Mouse (Mus musculus) CH12.LX (cell line): ENCODE measurements around the gene Adam1b. TPM values are rescaled to one million over a fixed set of nuclear protein-coding genes. Genes with fewer than 3 reads are reported as not detected.
"Not testable (repeated sequence)": the region's sequence is repeated elsewhere in the genome, so short reads cannot be mapped to it uniquely, and the experiment has no call there.

Experiments
- DNase-seq: peaks from one replicate; pipeline ENCODE4 v3.0.0-alpha.2; 2013; ENCODE audit errors: extremely low read depth
- H3K27ac ChIP-seq: 2 replicates; pipeline ENCODE4 v1.5.1; 2012; ENCODE audit warnings: low read depth, mild to moderate bottlenecking, control low read depth, moderate library complexity; ENCODE audit not compliant: insufficient read depth
- H3K27me3 ChIP-seq: replicated peaks from 2 replicates; pipeline ENCODE3; 2012; ENCODE audit warnings: inconsistent platforms
- H3K36me3 ChIP-seq, 2 experiments: replicated peaks in 1 of 2; 2 replicates each; pipeline versions ENCODE3 to v1.6.1; 2012; ENCODE audit warnings: inconsistent platforms in 1 of 2, low read length in 1 of 2, mild to moderate bottlenecking in 1 of 2, mixed read lengths in 1 of 2, moderate library complexity in 1 of 2; ENCODE audit not compliant: control insufficient read depth in 1 of 2, insufficient read depth in 1 of 2
- H3K4me1 ChIP-seq, 2 experiments: 2 replicates each; pipeline ENCODE4 v1.6.1; 2012; ENCODE audit warnings: inconsistent platforms in 1 of 2, moderate library complexity in 1 of 2; ENCODE audit not compliant: insufficient read depth in 2 of 2, control insufficient read depth in 1 of 2
- H3K4me2 ChIP-seq: 2 replicates; pipeline ENCODE4 v1.6.1; 2012; ENCODE audit warnings: low read depth, mild to moderate bottlenecking, control low read depth; ENCODE audit not compliant: poor library complexity, insufficient read depth, severe bottlenecking
- H3K4me3 ChIP-seq, 3 experiments: fragments of 150-350 bp in 1 of 3; sonication (generic) in 1 of 3; replicated peaks in 1 of 3; 2 replicates each; pipeline versions ENCODE3 to v1.5.1; 2011 to 2012; ENCODE audit warnings: low read depth in 2 of 3, low read length in 2 of 3, mild to moderate bottlenecking in 2 of 3, moderate library complexity in 2 of 3, control low read depth in 1 of 3, improper control_type of control experiment in 1 of 3, inconsistent platforms in 1 of 3, mixed read lengths in 1 of 3; ENCODE audit not compliant: poor library complexity in 1 of 3
- H3K79me2 ChIP-seq: replicated peaks from 2 replicates; pipeline ENCODE4 v1.6.1; 2012; ENCODE audit warnings: mild to moderate bottlenecking, moderate library complexity; ENCODE audit not compliant: control insufficient read depth, poor library complexity, insufficient read depth, severe bottlenecking; ENCODE audit errors: extremely low read depth
- H3K9ac ChIP-seq: 2 replicates; pipeline ENCODE4 v1.6.1; 2012; ENCODE audit warnings: low read depth, mild to moderate bottlenecking, control low read depth, moderate library complexity; ENCODE audit not compliant: insufficient read depth
- H3K9me3 ChIP-seq: replicated peaks from 2 replicates; pipeline ENCODE3; 2012; ENCODE audit warnings: low read length, inconsistent platforms, mixed read lengths
- BHLHE40 ChIP-seq: IDR thresholded peaks from 2 replicates; pipeline ENCODE4 v1.6.1; 2011; ENCODE audit warnings: mild to moderate bottlenecking, low read depth, low read length, improper control_type of control experiment
- CTCF ChIP-seq, 2 experiments: IDR thresholded peaks in 1 of 2; conservative IDR thresholded peaks in 1 of 2; 2 replicates each; pipeline ENCODE4 v1.5.1; 2011 to 2012; ENCODE audit warnings: low read depth in 2 of 2, low read length in 2 of 2, improper control_type of control experiment in 1 of 2, inconsistent platforms in 1 of 2, mild to moderate bottlenecking in 1 of 2, moderate library complexity in 1 of 2
- ELF1 ChIP-seq: IDR thresholded peaks from 2 replicates; pipeline ENCODE4 v1.6.1; 2014; ENCODE audit warnings: low read depth, mild to moderate bottlenecking, inconsistent platforms, low read length, improper control_type of control experiment
- JUN ChIP-seq: IDR thresholded peaks from 2 replicates; pipeline ENCODE4 v1.6.1; 2011; ENCODE audit warnings: low read depth, mild to moderate bottlenecking, low read length, improper control_type of control experiment, moderate library complexity; ENCODE audit not compliant: insufficient read depth
- MAX ChIP-seq: IDR thresholded peaks from 2 replicates; pipeline ENCODE4 v1.6.1; 2011; ENCODE audit warnings: low read length, improper control_type of control experiment
- PAX5 ChIP-seq: IDR thresholded peaks from 2 replicates; pipeline ENCODE4 v1.6.1; 2012; ENCODE audit warnings: low read length, inconsistent platforms, mixed read lengths
- POLR2A ChIP-seq: IDR thresholded peaks from 2 replicates; pipeline ENCODE4 v1.6.1; 2011; ENCODE audit warnings: low read depth, mild to moderate bottlenecking, improper control_type of control experiment, low read length
- TBP ChIP-seq: conservative IDR thresholded peaks from 2 replicates; pipeline ENCODE4 v1.6.1; 2011; ENCODE audit warnings: low read depth, low read length, improper control_type of control experiment
- USF2 ChIP-seq: conservative IDR thresholded peaks from 2 replicates; pipeline ENCODE4 v1.6.1; 2011; ENCODE audit warnings: low read depth, low read length, improper control_type of control experiment
- ZC3H11A ChIP-seq: IDR thresholded peaks from 2 replicates; pipeline ENCODE4 v1.6.1; 2012; ENCODE audit warnings: low read depth, mild to moderate bottlenecking, inconsistent platforms, low read length, improper control_type of control experiment
- ZKSCAN1 ChIP-seq: IDR thresholded peaks from 2 replicates; pipeline ENCODE4 v1.6.1; 2012; ENCODE audit warnings: low read depth, inconsistent platforms, low read length, improper control_type of control experiment, borderline replicate concordance
- ZMIZ1 ChIP-seq: IDR thresholded peaks from 2 replicates; pipeline ENCODE4 v1.6.1; 2012; ENCODE audit warnings: low read depth, mild to moderate bottlenecking, inconsistent platforms, low read length, improper control_type of control experiment
- dilution Hi-C: fragments of 300-500 bp; cut with MboI; formaldehyde crosslinking; loops from 2 replicates; pipeline ENCODE4 v1.14.3; 2020; ENCODE audit warnings: low sequenced_read_pairs; ENCODE audit not compliant: extremely low pct_unique_long_range_greater_than_20kb, extremely low pct_ligation_motif_present
- in situ Hi-C: fragments of 300-500 bp; cut with MboI; formaldehyde crosslinking; loops from 3 replicates; pipeline ENCODE4 v1.14.3; 2019; ENCODE audit warnings: low sequenced_read_pairs, low pct_ligation_motif_present, low pct_unique_long_range_greater_than_20kb, mixed read lengths
- polyA plus RNA-seq: library from polyadenylated mRNA; unstranded; fragments of >175 nt; gene quantifications from 2 replicates; pipeline ENCODE4 v1.2.1, GENCODE M21; 2012; ENCODE audit warnings: low read depth; ENCODE audit not compliant: insufficient read length
- total RNA-seq, 2 experiments: library from RNA; depleted of rRNA; stranded (reverse); fragments of 300-350 nt in 1 of 2; fragments of >200 nt in 1 of 2; gene quantifications; 2 replicates each; pipeline ENCODE4 v1.2.3; 2012 to 2014

Gene Adam1b
- total and polyA plus RNA-seq, 3 experiments: 0.04 TPM; not detected in 2

DNA sequence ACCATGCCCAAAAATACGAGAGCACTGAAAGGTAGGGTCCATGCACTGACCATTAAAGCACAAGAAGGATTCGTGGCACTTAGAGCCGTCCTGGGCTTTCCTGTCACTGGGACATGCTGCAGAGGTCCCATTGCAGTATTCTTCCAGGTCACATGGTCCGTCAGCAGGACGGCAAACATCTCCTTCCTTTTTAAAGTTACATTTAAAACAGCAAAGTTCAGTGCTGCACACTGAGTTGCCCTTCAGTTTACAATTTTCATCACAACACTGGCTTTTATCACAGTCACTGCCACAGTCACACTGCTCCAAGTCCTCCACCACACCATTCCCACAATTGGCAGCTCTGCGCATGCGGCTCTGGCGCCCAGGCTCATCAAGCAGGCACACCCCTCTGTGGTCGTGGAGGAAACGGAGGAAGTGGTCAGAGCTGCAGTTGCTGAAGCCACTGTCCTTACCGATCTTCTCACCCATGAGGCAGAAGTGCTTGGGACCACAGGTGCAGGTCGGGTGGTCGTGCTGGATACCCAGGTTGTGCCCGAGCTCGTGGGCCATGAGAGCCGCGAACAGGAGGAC, 1.7 kb downstream of the Adam1b start:
- in situ Hi-C loops, H3K4me3 ChIP-seq, dilution Hi-C loops: not testable (repeated sequence)

DNA sequence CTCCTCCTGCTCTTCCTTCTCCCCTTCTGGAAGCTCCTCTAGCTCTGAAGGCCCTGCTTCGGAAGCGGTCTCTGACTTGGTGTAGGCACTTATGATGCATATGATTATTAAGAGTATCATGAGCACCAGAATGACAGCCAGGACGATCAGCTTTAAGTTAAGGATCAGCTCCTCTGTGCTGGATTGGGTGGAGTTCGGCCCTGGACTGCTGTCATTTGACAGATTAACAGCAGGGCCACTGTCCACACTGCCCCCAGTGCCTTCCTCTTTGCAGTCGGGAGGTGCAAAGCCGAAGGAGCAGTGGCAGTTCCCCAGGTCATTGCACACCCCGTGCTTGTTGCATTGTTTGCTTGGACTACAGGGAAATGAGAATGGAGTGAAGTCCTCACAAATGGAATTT, 2.5 kb downstream of the Adam1b start:
- no peak overlapping the region for H3K9ac ChIP-seq
- dilution Hi-C loops (no loop called here), in situ Hi-C loops (no loop called here)
- H3K36me3 ChIP-seq: no peaks in the 10 kb centered on the region
- H3K27ac ChIP-seq: no peak overlapping the region
- no peaks in the 10 kb centered on the region for H3K27me3 ChIP-seq
- TF ChIP-seq TBP (no peak), JUN (no peak), PAX5 (no peak), ZKSCAN1 (no peak), ZC3H11A (no peak), CTCF (conservative IDR thresholded peaks at IDR 0.05 in 1 of 2, IDR thresholded peaks at IDR 0.05 in 1 of 2; ENCODE audit: low read depth in 2 of 2, low read length in 2 of 2) (no peak), POLR2A (no peak), ELF1 (no peak), BHLHE40 (no peak), MAX (no peak), USF2 (no peak)
- peaks cover 11% of the 10 kb centered on the region in 2 experiments for H3K4me1 ChIP-seq
- DNase-seq: no peak
- H3K9me3 ChIP-seq: no peaks in the 10 kb centered on the region
- H3K4me3 ChIP-seq: no peak overlapping the region
- H3K79me2 ChIP-seq: no peaks in the 10 kb centered on the region
- no peak overlapping the region for H3K4me2 ChIP-seq

More for the DNA sequence above, 1.7 kb downstream of the Adam1b start:
- H3K79me2 ChIP-seq, H3K9ac ChIP-seq, H3K36me3 ChIP-seq, H3K27ac ChIP-seq, DNase-seq, H3K9me3 ChIP-seq, H3K4me2 ChIP-seq, H3K27me3 ChIP-seq: not testable (repeated sequence)
- peaks cover 11% of the 10 kb centered on the region in 2 experiments for H3K4me1 ChIP-seq

GRCm38 (mm10) chr5:121493305-121493704, 9.9 kb downstream of the Adam1b start:
- H3K4me2 ChIP-seq: no peak overlapping the region
- H3K4me1 ChIP-seq: no peaks in the 10 kb centered on the region
- dilution Hi-C loops (no loop called here), in situ Hi-C loops (loop anchor here (5.0 kb wide), 1 partner anchor 34 kb away; no protein-coding TSS in a partner anchor)
- no peak for TF ChIP-seq ZMIZ1
- no peaks in the 10 kb centered on the region for H3K9me3 ChIP-seq
- H3K27ac ChIP-seq: no peak overlapping the region
- no peaks in the 10 kb centered on the region for H3K79me2 ChIP-seq
- no peaks in the 10 kb centered on the region for H3K36me3 ChIP-seq
- no peak overlapping the region for H3K9ac ChIP-seq
- no peaks in the 10 kb centered on the region for H3K27me3 ChIP-seq
- H3K4me3 ChIP-seq: no peak overlapping the region
- DNase-seq: no peak
